Mouse (Mus musculus) limb, embryonic 15.5 days (tissue): ENCODE results near the gene Tab1. TPM values are rescaled to one million over a fixed set of nuclear protein-coding genes. Genes with fewer than 3 reads are reported as not detected.

Experiments used
- ATAC-seq: fragments of 200-750 bp; cut with Nextera tagmentation; 2 replicates; pipeline ENCODE4 v1.8.0; 2017; ENCODE audit warnings: low read depth, moderate TSS enrichment; ENCODE audit not compliant: insufficient number of reproducible peaks, low FRiP score, low TSS enrichment
- H3K27ac ChIP-seq: fragments of 300-500 bp; sonication (generic); 2 replicates; pipeline ENCODE4 v1.5.1; 2015; ENCODE audit warnings: moderate library complexity, mild to moderate bottlenecking, inconsistent platforms
- H3K27me3 ChIP-seq: fragments of 300-500 bp; sonication (generic); 2 replicates; pipeline ENCODE4 v1.6.1; 2015; ENCODE audit warnings: inconsistent platforms
- H3K36me3 ChIP-seq: fragments of 300-500 bp; sonication (generic); 2 replicates; pipeline ENCODE4 v1.6.1; 2015; ENCODE audit warnings: inconsistent platforms
- H3K4me1 ChIP-seq: fragments of 300-500 bp; sonication (generic); 2 replicates; pipeline ENCODE4 v1.6.1; 2015; ENCODE audit warnings: inconsistent platforms
- H3K4me2 ChIP-seq: fragments of 300-500 bp; sonication (generic); 2 replicates; pipeline ENCODE4 v1.6.1; 2015; ENCODE audit warnings: mild to moderate bottlenecking, inconsistent platforms
- H3K4me3 ChIP-seq: fragments of 300-500 bp; sonication (generic); 2 replicates; pipeline ENCODE4 v1.5.1; 2015; ENCODE audit warnings: mild to moderate bottlenecking, inconsistent platforms
- H3K9ac ChIP-seq: fragments of 300-500 bp; sonication (generic); 2 replicates; pipeline ENCODE4 v1.6.1; 2015; ENCODE audit warnings: inconsistent platforms
- H3K9me3 ChIP-seq: fragments of 300-500 bp; sonication (generic); 2 replicates; pipeline ENCODE4 v1.6.1; 2016; ENCODE audit warnings: inconsistent platforms
- WGBS: fragments of 180-500 bp; shearing (Covaris S2); methylation state at CpG from one replicate; pipeline ENCODE4 v1.1.7; 2015; 5-methylcytosine and 5-hydroxymethylcytosine counted together
- polyA plus RNA-seq: library from polyadenylated mRNA; unstranded; fragments of >200 nt; fragmentation: Nextera tagmentation; extraction: Ambion mirVana; gene quantifications from 2 replicates; pipeline ENCODE4 v1.2.1, GENCODE M21; 2015

The Tab1 gene
- polyA plus RNA-seq, result 33.8 and 34.7 TPM in 2 replicates

- ATAC-seq, result peak; percentile 95
- 0 out of 2 replicates have a peak, but pooled peaks cover 7% of the 10 kb centered on the region for H3K36me3 ChIP-seq
- H3K27me3 ChIP-seq, result no peaks in the 10 kb centered on the region
- peak within 1 kb of the TSS; percentile 88 for H3K9ac ChIP-seq
- H3K9me3 ChIP-seq, result no peaks in the 10 kb centered on the region
- H3K4me2 ChIP-seq, result peak within 1 kb of the TSS; percentile 77
- peak within 1 kb of the TSS; percentile 71 for H3K4me3 ChIP-seq
- under 1% methylated on average over 59 of the region's 59 CpGs for WGBS
- peak within 1 kb of the TSS; percentile 100 for H3K27ac ChIP-seq
- peaks cover 13% of the 10 kb centered on the region for H3K4me1 ChIP-seq
Observed at GRCm38 (mm10) chr15:80132993-80133586, at the start of gene Tab1. Gene Tab1 (plus strand): TSS chr15:80133127.

GRCm38 (mm10) chr15:80083276-80083731 is 49.6 kb upstream of the Tab1 start:
- Histone ChIP-seq H3K36me3 (peaks cover 37% of the 10 kb centered on the region), H3K4me1 (peaks cover 29% of the 10 kb centered on the region), H3K9me3 (no peaks in the 10 kb centered on the region), H3K27ac (peak overlapping the region; percentile 97), H3K27me3 (no peaks in the 10 kb centered on the region), H3K4me2 (peak overlapping the region; percentile 66), H3K9ac (peak overlapping the region; percentile 59), H3K4me3 (peak overlapping the region; percentile 62)
- peak; percentile 94 for ATAC-seq
- WGBS, result under 1% methylated on average over 30 of the region's 30 CpGs

- Histone ChIP-seq H3K36me3 (peaks cover 33% of the 10 kb centered on the region), H3K4me1 (peaks cover 28% of the 10 kb centered on the region), H3K27ac (peak overlapping the region; percentile 97), H3K27me3 (no peaks in the 10 kb centered on the region), H3K4me3 (peak overlapping the region; percentile 62), H3K9me3 (no peaks in the 10 kb centered on the region), H3K9ac (peak overlapping the region; percentile 31), H3K4me2 (peak overlapping the region; percentile 66)
- WGBS, result 2% methylated on average over 12 of the region's 12 CpGs
- ATAC-seq, result no peak
Observed at GRCm38 (mm10) chr15:80083740-80084139, 49.2 kb upstream of the Tab1 start.

GRCm38 (mm10) chr15:80087406-80088012 is 45.4 kb upstream of the Tab1 start:
- H3K27ac ChIP-seq, result no peak overlapping the region
- no peak for ATAC-seq
- H3K4me2 ChIP-seq, result no peak overlapping the region
- peaks cover 33% of the 10 kb centered on the region for H3K27me3 ChIP-seq
- H3K9me3 ChIP-seq, result no peaks in the 10 kb centered on the region
- no peak overlapping the region for H3K4me3 ChIP-seq
- no peaks in the 10 kb centered on the region for H3K36me3 ChIP-seq
- H3K4me1 ChIP-seq, result peaks cover 20% of the 10 kb centered on the region
- H3K9ac ChIP-seq, result no peak overlapping the region
- 83% methylated on average over 9 of the region's 9 CpGs for WGBS

- H3K27ac ChIP-seq, result no peak overlapping the region
- H3K36me3 ChIP-seq, result no peaks in the 10 kb centered on the region
- no peaks in the 10 kb centered on the region for H3K9me3 ChIP-seq
- H3K4me3 ChIP-seq, result no peak overlapping the region
- H3K9ac ChIP-seq, result no peak overlapping the region
- 32% methylated on average over 4 of the region's 4 CpGs for WGBS
- H3K4me2 ChIP-seq, result no peak overlapping the region
- ATAC-seq, result no peak
- H3K4me1 ChIP-seq, result peaks cover 23% of the 10 kb centered on the region
- H3K27me3 ChIP-seq, result peaks cover 44% of the 10 kb centered on the region
Observed at GRCm38 (mm10) chr15:80088637-80089036, 44.3 kb upstream of the Tab1 start.

- Histone ChIP-seq H3K4me3 (no peak overlapping the region), H3K9me3 (no peaks in the 10 kb centered on the region), H3K27ac (no peak overlapping the region), H3K4me2 (no peak overlapping the region), H3K27me3 (peaks cover 50% of the 10 kb centered on the region), H3K36me3 (no peaks in the 10 kb centered on the region), H3K9ac (no peak overlapping the region), H3K4me1 (peaks cover 23% of the 10 kb centered on the region)
- WGBS, result 73% methylated on average over 11 of the region's 11 CpGs
- ATAC-seq, result no peak
Observed at GRCm38 (mm10) chr15:80090155-80090554, 42.8 kb upstream of the Tab1 start.

- WGBS, result 2% methylated on average over 17 of the region's 17 CpGs
- no peak for ATAC-seq
- Histone ChIP-seq H3K4me2 (peak overlapping the region; percentile 98), H3K27ac (no peak overlapping the region), H3K9me3 (no peaks in the 10 kb centered on the region), H3K4me1 (peaks cover 23% of the 10 kb centered on the region), H3K4me3 (peak overlapping the region; percentile 60), H3K27me3 (peaks cover 50% of the 10 kb centered on the region), H3K36me3 (no peaks in the 10 kb centered on the region), H3K9ac (peak overlapping the region; percentile 39)
Observed at GRCm38 (mm10) chr15:80090741-80091120, 42.2 kb upstream of the Tab1 start.

- H3K27ac ChIP-seq, result no peak within 1 kb of the TSS
Observed at GRCm38 (mm10) chr15:80091121-80091955, 41.6 kb upstream of the Tab1 start, which contains the start of the genes Syngr1 and Rpl3. Gene Syngr1 (plus strand): TSS chr15:80091334. Gene Rpl3 (minus strand): TSS chr15:80091868.

GRCm38 (mm10) chr15:80092041-80092441 is 40.9 kb upstream of the Tab1 start:
- peak overlapping the region; percentile 60; the same call in 1 of the 2 replicates for H3K4me3 ChIP-seq
- peak overlapping the region; percentile 98; the same call in 1 of the 2 replicates for H3K4me2 ChIP-seq
- no peaks in the 10 kb centered on the region for H3K9me3 ChIP-seq
- peaks cover 50% of the 10 kb centered on the region for H3K27me3 ChIP-seq
- H3K4me1 ChIP-seq, result peaks cover 26% of the 10 kb centered on the region
- no peak for ATAC-seq
- H3K27ac ChIP-seq, result no peak overlapping the region
- no peaks in the 10 kb centered on the region for H3K36me3 ChIP-seq
- 20% methylated on average over 7 of the region's 7 CpGs for WGBS
- H3K9ac ChIP-seq, result no peak overlapping the region

More at GRCm38 (mm10) chr15:80091121-80091955, 41.6 kb upstream of the Tab1 start, which contains the start of the genes Syngr1 and Rpl3:
- no peaks in the 10 kb centered on the region for H3K36me3 ChIP-seq
- H3K4me3 ChIP-seq, result peak within 1 kb of the TSS; percentile 60
- ATAC-seq, result 0 out of 2 replicates have a peak, but pooled peaks have one; percentile 25
- no peaks in the 10 kb centered on the region for H3K9me3 ChIP-seq
- 1% methylated on average over 86 of the region's 86 CpGs for WGBS
- peaks cover 50% of the 10 kb centered on the region for H3K27me3 ChIP-seq
- peak within 1 kb of the TSS; percentile 98 for H3K4me2 ChIP-seq
- H3K9ac ChIP-seq, result peak within 1 kb of the TSS; percentile 39
- H3K4me1 ChIP-seq, result peaks cover 23% of the 10 kb centered on the region

- H3K4me1 ChIP-seq, result peaks cover 31% of the 10 kb centered on the region
- H3K9me3 ChIP-seq, result no peaks in the 10 kb centered on the region
- no peak overlapping the region for H3K27ac ChIP-seq
- H3K36me3 ChIP-seq, result no peaks in the 10 kb centered on the region
- WGBS, result 14% methylated on average over 8 of the region's 8 CpGs
- no peak overlapping the region for H3K9ac ChIP-seq
- peaks cover 50% of the 10 kb centered on the region for H3K27me3 ChIP-seq
- no peak overlapping the region for H3K4me3 ChIP-seq
- ATAC-seq, result no peak
- H3K4me2 ChIP-seq, result no peak overlapping the region
Observed at GRCm38 (mm10) chr15:80092599-80092998, 40.3 kb upstream of the Tab1 start.

GRCm38 (mm10) chr15:80094201-80094600 is 38.7 kb upstream of the Tab1 start:
- 82% methylated on average over 13 of the region's 13 CpGs for WGBS
- H3K9me3 ChIP-seq, result no peaks in the 10 kb centered on the region
- peaks cover 42% of the 10 kb centered on the region for H3K4me1 ChIP-seq
- peaks cover 60% of the 10 kb centered on the region for H3K27me3 ChIP-seq
- no peak overlapping the region for H3K4me2 ChIP-seq
- H3K9ac ChIP-seq, result no peak overlapping the region
- H3K27ac ChIP-seq, result no peak overlapping the region
- H3K4me3 ChIP-seq, result no peak overlapping the region
- ATAC-seq, result no peak
- no peaks in the 10 kb centered on the region for H3K36me3 ChIP-seq
